Mouse (Mus musculus) liver, embryonic 11.5 days (tissue): ENCODE measurements around the gene S100b. TPM values are rescaled to one million over a fixed set of nuclear protein-coding genes. Genes with fewer than 3 reads are reported as not detected.

Experiments used
- ATAC-seq: fragments of 200-750 bp; cut with Nextera tagmentation; replicated peaks from 2 replicates; pipeline ENCODE4 v1.8.0; 2017; ENCODE audit warnings: moderate number of reproducible peaks, mild to moderate bottlenecking, moderate TSS enrichment, moderate library complexity; ENCODE audit not compliant: low FRiP score
- DNase-seq: peaks from one replicate; pipeline ENCODE4 v3.0.0-alpha.2; 2017; ENCODE audit warnings: low spot score
- H3K27ac ChIP-seq: fragments of 300-500 bp; sonication (generic); 2 replicates; pipeline ENCODE4 v1.5.1; 2014; ENCODE audit warnings: mild to moderate bottlenecking, low read depth, low read length, control low read depth
- H3K27me3 ChIP-seq: fragments of 300-500 bp; sonication (generic); replicated peaks from 2 replicates; pipeline ENCODE4 v1.6.1; 2014; ENCODE audit warnings: low read length, mixed read lengths; ENCODE audit not compliant: control insufficient read depth, insufficient read depth
- H3K36me3 ChIP-seq: fragments of 300-500 bp; sonication (generic); 2 replicates; pipeline ENCODE4 v1.6.1; 2014; ENCODE audit warnings: mild to moderate bottlenecking, low read length, moderate library complexity, mixed read lengths; ENCODE audit not compliant: control insufficient read depth, insufficient read depth
- H3K4me1 ChIP-seq: fragments of 300-500 bp; sonication (generic); replicated peaks from 2 replicates; pipeline ENCODE4 v1.6.1; 2014; ENCODE audit warnings: low read length, mixed read lengths; ENCODE audit not compliant: control insufficient read depth, insufficient read depth
- H3K4me2 ChIP-seq: fragments of 300-500 bp; sonication (generic); 2 replicates; pipeline ENCODE4 v1.6.1; 2014; ENCODE audit warnings: mild to moderate bottlenecking, control low read depth, moderate library complexity
- H3K4me3 ChIP-seq: fragments of 300-500 bp; sonication (generic); 2 replicates; pipeline ENCODE4 v1.5.1; 2014; ENCODE audit warnings: low read depth, low read length, control low read depth
- H3K9ac ChIP-seq: fragments of 300-500 bp; sonication (generic); 2 replicates; pipeline ENCODE4 v1.6.1; 2014; ENCODE audit warnings: low read depth, low read length, control low read depth
- H3K9me3 ChIP-seq: fragments of 300-500 bp; sonication (generic); 2 replicates; pipeline ENCODE4 v1.6.1; 2016; ENCODE audit warnings: low read length, inconsistent platforms, mixed read lengths; ENCODE audit not compliant: control insufficient read depth
- WGBS: fragments of 180-500 bp; shearing (Covaris S2); extraction: QIAGEN DNeasy Blood & Tissue Kit; methylation state at CpG from one replicate; pipeline ENCODE4 v1.1.7; 2014; 5-methylcytosine and 5-hydroxymethylcytosine counted together
- microRNA counts: library from miRNA; unstranded; fragments of <30 nt; microRNA quantifications from one replicate; lab custom pipeline; 2015
- microRNA-seq: library from miRNA; unstranded; fragments of <30 nt; microRNA quantifications from one replicate; pipeline ENCODE4, GENCODE M21; 2017; ENCODE audit warnings: borderline number of aligned reads
- polyA plus RNA-seq: library from polyadenylated mRNA; unstranded; fragments of >200 nt; fragmentation: Nextera tagmentation; extraction: Ambion mirVana; gene quantifications from 2 replicates; pipeline ENCODE4 v1.2.1, GENCODE M21; 2014

Gene S100b
- polyA plus RNA-seq, 1 experiment from 2014 or later, result not detected

DNA sequence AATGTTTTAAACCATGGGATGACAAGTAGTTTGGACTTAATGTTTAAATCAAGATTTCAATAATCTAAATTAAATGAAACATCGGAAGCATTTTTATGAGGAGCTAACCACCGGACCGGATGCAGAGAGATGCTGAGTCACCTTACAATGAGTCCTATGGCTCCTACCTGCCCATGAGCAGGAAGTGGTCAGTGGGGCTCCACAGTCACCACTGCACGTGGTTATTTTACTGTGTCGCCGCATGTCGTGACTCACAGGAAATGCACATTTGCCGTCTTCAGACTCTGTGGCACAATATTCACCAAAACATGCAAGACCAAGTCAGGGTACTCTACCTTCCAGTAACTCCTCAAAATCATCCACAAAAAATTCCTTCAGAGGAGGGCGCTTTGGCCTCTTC lies 53.1 kb downstream of the S100b start:
- Histone ChIP-seq H3K27me3 (no peaks in the 10 kb centered on the region), H3K4me3 (no peak overlapping the region), H3K9me3 (no peaks in the 10 kb centered on the region), H3K36me3 (no peaks in the 10 kb centered on the region), H3K27ac (no peak overlapping the region), H3K4me1 (no peaks in the 10 kb centered on the region), H3K9ac (no peak overlapping the region), H3K4me2 (no peak overlapping the region)
- no peak for DNase-seq
- ATAC-seq, result no peak
- 56% methylated on average over 9 of the region's 9 CpGs for WGBS

MicroRNAs within 50 kb of the gene (microRNA counts, 519-probe panel; counts per million panel counts)
- microRNA mmu-miR-678 (lab: Ali Mortazavi, UCI), result not detected

Small RNA genes within 50 kb of the gene (microRNA-seq; reads per million reads assigned to microRNA genes)
- gene Mir678, result not detected

Other genes starting within 250 kb of the S100b start
- 31.2 and 32.9 TPM in 2 replicates for gene Zfp280b, start 221.2 kb upstream of the S100b start, polyA plus RNA-seq
- 0.05 and 0.06 TPM in 2 replicates for gene Slc5a4b, start 142.9 kb upstream of the S100b start, polyA plus RNA-seq
- gene Slc5a4a, start 106.4 kb upstream of the S100b start, polyA plus RNA-seq, result 0.08 TPM in 1 of 2 replicates, not detected in the other
- 21.2 and 21.6 TPM in 2 replicates for gene Prmt2, start 16.0 kb upstream of the S100b start, polyA plus RNA-seq
- gene Dip2a, start 91.4 kb downstream of the S100b start, polyA plus RNA-seq, result 1.9 and 2.0 TPM in 2 replicates
- not detected in 2 replicates for gene AC141477.1, start 186.6 kb downstream of the S100b start, polyA plus RNA-seq
- 17.9 and 27.6 TPM in 2 replicates for gene Pcnt, start 188.9 kb downstream of the S100b start, polyA plus RNA-seq
- not detected in 2 replicates for gene 2610028H24Rik, start 195.2 kb downstream of the S100b start, polyA plus RNA-seq
- gene Mcm3ap, start 215.1 kb downstream of the S100b start, polyA plus RNA-seq, result 57.8 and 60.9 TPM in 2 replicates
- gene Ybey, start 215.3 kb downstream of the S100b start, polyA plus RNA-seq, result 6.3 and 6.6 TPM in 2 replicates